24 mouse cellular contexts compared by ENCODE assay signal in the genomic region with DNA sequence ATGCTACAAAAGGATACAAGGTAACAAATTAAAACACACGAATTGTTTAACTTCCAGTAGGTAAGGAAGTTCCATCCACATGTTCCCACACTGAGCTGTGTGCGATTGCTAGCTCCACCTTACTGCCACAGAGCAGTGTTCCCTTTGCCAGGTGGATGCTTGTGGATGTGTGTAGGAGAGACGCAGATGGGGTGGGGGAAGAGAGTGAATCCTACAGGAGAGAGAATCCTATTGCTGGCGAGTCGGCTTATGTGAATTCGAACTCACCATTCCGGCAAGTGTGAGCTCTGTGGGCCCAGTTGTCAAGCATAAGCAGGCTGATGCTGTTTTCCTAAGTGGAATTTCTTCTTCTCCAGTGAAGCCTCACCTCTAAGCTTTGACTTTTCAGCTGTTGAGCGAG. TPM values are rescaled to one million over a fixed set of nuclear protein-coding genes. Genes with fewer than 3 reads are reported as not detected.
DNase-seq lines count a peak whose midpoint lies in the region; ATAC-seq and TF ChIP-seq lines count a peak whose summit lies in the region.
"Had no signal": no experiment of that assay in that cellular context is flagged by ENCODE, and none has a peak within 500 bp of the region (broad histone marks: within the 10 kb centered on the region; RNA-seq: fewer than 3 reads in every experiment).

No protein-coding gene starts in this region.

- peaks cover 33% of the 10 kb centered on the region for H3K36me3 ChIP-seq in liver, postnatal 0 days (replicated peaks; ENCODE audit: insufficient read depth, low read length)
- H3K36me3 ChIP-seq in liver, embryonic 12.5 days: peaks cover 56% of the 10 kb centered on the region
- H3K36me3 ChIP-seq in thymus, adult 2 months (ENCODE audit: control insufficient read depth, insufficient read depth, low read length): peaks cover 30% of the 10 kb centered on the region

- DNase-seq in layer of hippocampus, adult 11-12 months (ENCODE audit: low spot score): peak; percentile 27
- no peak for DNase-seq in layer of hippocampus, postnatal 36 days
- DNase-seq in layer of hippocampus, adult 2 months (ENCODE audit: low spot score in 2 of 2): peak; percentile 43 to 56
- DNase-seq in layer of hippocampus, adult 9-10 months (ENCODE audit: low spot score): no peak
- no peak for DNase-seq in liver, postnatal 0 days
- no peak for DNase-seq in thymus, adult 2 months
- no peak for DNase-seq in thymus, postnatal 4 days
- DNase-seq: adrenal gland, adult 2 months; adrenal gland, postnatal 10 days; adrenal gland, postnatal 25 days; cerebellum, adult 11 months; cerebellum, adult 18-20 months; cerebellum, adult 8-10 months; cerebellum, adult 9-11 months; cerebellum, postnatal 14 days; cerebellum, postnatal 36 days; embryo, embryonic 11 days had no signal

- WGBS in liver, postnatal 0 days (ENCODE audit: insufficient replicate concordance): 85% methylated on average over 8 of the region's 8 CpGs
- 83% methylated on average over 8 of the region's 8 CpGs for WGBS in liver, embryonic 12.5 days (ENCODE audit: insufficient replicate concordance)
- 94% methylated on average over 8 of the region's 8 CpGs for WGBS in thymus, adult 2 months

- no peak overlapping the region for H3K4me3 ChIP-seq in layer of hippocampus, adult 2 months
- no peak overlapping the region for H3K4me3 ChIP-seq in liver, postnatal 0 days (ENCODE audit: low read depth, low read length)
- no peak overlapping the region for H3K4me3 ChIP-seq in liver, embryonic 12.5 days
- peak overlapping the region; percentile 40 for H3K4me3 ChIP-seq in thymus, adult 2 months (ENCODE audit: control insufficient read depth, insufficient read depth, low read length)
- H3K4me3 ChIP-seq: embryonic facial prominence, embryonic 13.5 days; embryonic facial prominence, embryonic 15.5 days; erythroblast, embryonic 14.5 days; forebrain, embryonic 10.5 days; forebrain, embryonic 12.5 days had no signal

- H3K27me3 ChIP-seq in liver, postnatal 0 days (ENCODE audit: insufficient read depth, low read length): no peaks in the 10 kb centered on the region
- no peaks in the 10 kb centered on the region for H3K27me3 ChIP-seq in liver, embryonic 12.5 days (replicated peaks)
- no peaks in the 10 kb centered on the region for H3K27me3 ChIP-seq in thymus, adult 2 months (ENCODE audit: control insufficient read depth, insufficient read depth, low read length)
- H3K27me3 ChIP-seq: embryonic facial prominence, embryonic 13.5 days; embryonic facial prominence, embryonic 15.5 days; forebrain, embryonic 12.5 days had no signal

- no peak overlapping the region for H3K9ac ChIP-seq in liver, postnatal 0 days (replicated peaks)
- H3K9ac ChIP-seq in liver, embryonic 12.5 days: no peak overlapping the region
- H3K9ac ChIP-seq: embryonic facial prominence, embryonic 13.5 days; embryonic facial prominence, embryonic 15.5 days; forebrain, embryonic 12.5 days had no signal

- TF ChIP-seq EP300 in liver, postnatal 0 days (IDR thresholded peaks at IDR 0.05; ENCODE audit: low read depth): no peak

- H3K4me2 ChIP-seq in liver, postnatal 0 days (ENCODE audit: low read depth, low read length): 0 out of 2 replicates have a peak overlapping the region, but pooled peaks have one; percentile 18
- no peak overlapping the region for H3K4me2 ChIP-seq in liver, embryonic 12.5 days
- H3K4me2 ChIP-seq: embryonic facial prominence, embryonic 13.5 days; embryonic facial prominence, embryonic 15.5 days; forebrain, embryonic 12.5 days had no signal

- no peaks in the 10 kb centered on the region for H3K9me3 ChIP-seq in liver, postnatal 0 days (ENCODE audit: low read length)
- H3K9me3 ChIP-seq in liver, embryonic 12.5 days (replicated peaks): no peaks in the 10 kb centered on the region
- H3K9me3 ChIP-seq: embryonic facial prominence, embryonic 13.5 days; embryonic facial prominence, embryonic 15.5 days; forebrain, embryonic 10.5 days; forebrain, embryonic 12.5 days had no signal

- no peak overlapping the region; the same call in 1 of the 2 replicates for H3K27ac ChIP-seq in layer of hippocampus, adult 2 months
- H3K27ac ChIP-seq in liver, postnatal 0 days (ENCODE audit: low read depth): no peak overlapping the region
- no peak overlapping the region for H3K27ac ChIP-seq in liver, embryonic 12.5 days
- H3K27ac ChIP-seq in thymus, adult 2 months (ENCODE audit: control insufficient read depth, insufficient read depth, low read length): peak overlapping the region; percentile 52; the same call in 1 of the 2 replicates
- H3K27ac ChIP-seq: embryonic facial prominence, embryonic 13.5 days; embryonic facial prominence, embryonic 15.5 days; forebrain, embryonic 10.5 days; forebrain, embryonic 12.5 days had no signal

- ATAC-seq in liver, postnatal 0 days: no peak
- ATAC-seq in liver, embryonic 12.5 days: no peak
- ATAC-seq: forebrain, embryonic 14.5 days had no signal

- H3K4me1 ChIP-seq in liver, postnatal 0 days (ENCODE audit: insufficient read depth): no peaks in the 10 kb centered on the region
- H3K4me1 ChIP-seq in liver, embryonic 12.5 days: peaks cover 8% of the 10 kb centered on the region
- peaks cover 7% of the 10 kb centered on the region for H3K4me1 ChIP-seq in thymus, adult 2 months (replicated peaks; ENCODE audit: control insufficient read depth, insufficient read depth, low read length)
- H3K4me1 ChIP-seq: forebrain, embryonic 10.5 days had no signal

- no peak for TF ChIP-seq POLR2A in thymus, adult 2 months (IDR thresholded peaks at IDR 0.05; ENCODE audit: control insufficient read depth, extremely low read depth, insufficient read depth, low read length, poor library complexity)

- 0 out of 2 replicates have a peak, but pooled peaks have one; percentile 8 for TF ChIP-seq CTCF in layer of hippocampus, adult 2 months (conservative IDR thresholded peaks at IDR 0.05)
- TF ChIP-seq CTCF in liver, postnatal 0 days (IDR thresholded peaks at IDR 0.05; ENCODE audit: low read depth): no peak
- TF ChIP-seq CTCF in thymus, adult 2 months (IDR thresholded peaks at IDR 0.05; ENCODE audit: borderline replicate concordance, control insufficient read depth, extremely low read depth, insufficient read depth, low read length, poor library complexity): no peak

RNA-seq across cellular contexts. Expression of gene Prep, which starts 42.0 kb away (rescaled TPM):
- 1 to 10 TPM; 8.8 to 9.3 TPM for total RNA-seq in layer of hippocampus, postnatal 36 days (2021)
- total RNA-seq in layer of hippocampus, adult 2 months (2021): 1 to 10 TPM; 8.8 to 9.5 TPM
- 6.4 and 7.1 TPM in 2 replicates for polyA plus RNA-seq in liver, postnatal 0 days (2015; fragmentation: Nextera tagmentation; extraction: Ambion mirVana)
- 15.7 and 16.1 TPM in 2 replicates for polyA plus RNA-seq in liver, embryonic 12.5 days (2016; fragmentation: Nextera tagmentation; extraction: Ambion mirVana)
- 28.1 and 34.4 TPM in 2 replicates for polyA plus RNA-seq in thymus, adult 2 months (2012; rRNA removed)

Comparison
In these comparisons a context has a peak if more than half of its experiments do, and no peak if none do; other contexts are left out.
1. DNase-seq: peak in layer of hippocampus, adult 11-12 months (single experiment) and layer of hippocampus, adult 2 months (2 of 2); none in layer of hippocampus, postnatal 36 days (0 of 2), layer of hippocampus, adult 9-10 months (single experiment), liver, postnatal 0 days (single experiment), thymus, adult 2 months (single experiment) and thymus, postnatal 4 days (single experiment).